Mouse (Mus musculus): Measurements from ENCODE around the gene Sun3. TPM values are rescaled to one million over a fixed set of nuclear protein-coding genes. Genes with fewer than 3 reads are reported as not detected.

Gene Sun3
- polyA plus RNA-seq, 1 experiment from 2014 or later, result 0.82 TPM

GRCm38 (mm10) chr11:9025211-9025610 lies 23.6 kb downstream of the Sun3 start:
- WGBS, result 48% methylated on average over 3 of the region's 3 CpGs
- no peak overlapping the region for H3K4me2 ChIP-seq
- H3K27ac ChIP-seq, result 0 out of 2 replicates have a peak overlapping the region, but pooled peaks have one; percentile 16
- no peak; the same call in 1 of the 2 replicates for ATAC-seq (replicated peaks; ENCODE audit: insufficient number of reproducible peaks, insufficient read depth, low FRiP score, low read depth)
- no peaks in the 10 kb centered on the region for H3K9me3 ChIP-seq (replicated peaks)
- no peaks in the 10 kb centered on the region for H3K27me3 ChIP-seq
- 0 out of 2 replicates have a peak, but pooled peaks cover 5% of the 10 kb centered on the region for H3K4me1 ChIP-seq (replicated peaks)
- no peaks in the 10 kb centered on the region for H3K36me3 ChIP-seq
- no peak overlapping the region for H3K9ac ChIP-seq
- no peak overlapping the region for H3K4me3 ChIP-seq

DNA sequence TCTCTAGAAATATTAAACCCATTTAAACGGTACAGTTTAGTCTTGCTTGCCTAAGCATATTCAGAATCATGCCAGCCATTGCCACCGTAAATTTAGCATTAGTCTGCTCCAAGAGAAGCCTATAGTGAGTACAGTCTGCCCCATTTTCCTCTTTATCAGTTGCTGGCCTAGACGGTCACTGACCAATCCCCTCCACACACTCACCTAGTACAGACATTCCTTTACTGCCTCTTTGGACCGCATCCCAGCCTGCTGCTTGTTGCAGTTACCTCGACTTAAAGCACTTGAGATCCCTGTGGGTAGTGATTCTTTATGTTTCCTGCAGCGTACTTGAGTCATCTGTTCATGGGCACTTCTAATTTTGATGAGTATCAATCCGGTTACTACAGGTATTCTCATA lies 24.0 kb downstream of the Sun3 start:
- no peak for ATAC-seq (replicated peaks; ENCODE audit: insufficient number of reproducible peaks, insufficient read depth, low FRiP score, low read depth)
- Histone ChIP-seq H3K27ac (0 out of 2 replicates have a peak overlapping the region, but pooled peaks have one; percentile 16), H3K9me3 (replicated peaks) (no peaks in the 10 kb centered on the region)

GRCm38 (mm10) chr11:9020207-9020606 lies 28.6 kb downstream of the Sun3 start:
- H3K4me1 ChIP-seq (replicated peaks), result 0 out of 2 replicates have a peak, but pooled peaks cover 5% of the 10 kb centered on the region
- no peak for ATAC-seq (replicated peaks; ENCODE audit: insufficient number of reproducible peaks, insufficient read depth, low FRiP score, low read depth)
- H3K9ac ChIP-seq, result no peak overlapping the region
- H3K9me3 ChIP-seq (replicated peaks), result no peaks in the 10 kb centered on the region
- no peak overlapping the region for H3K27ac ChIP-seq
- H3K27me3 ChIP-seq, result no peaks in the 10 kb centered on the region
- H3K4me3 ChIP-seq, result no peak overlapping the region
- WGBS, result 85% methylated on average over 5 of the region's 5 CpGs
- H3K4me2 ChIP-seq, result no peak overlapping the region
- no peaks in the 10 kb centered on the region for H3K36me3 ChIP-seq

More for the DNA sequence above, 24.0 kb downstream of the Sun3 start:
- no peak overlapping the region for H3K4me3 ChIP-seq
- H3K9ac ChIP-seq, result no peak overlapping the region
- no peaks in the 10 kb centered on the region for H3K27me3 ChIP-seq
- 50% methylated on average over 7 of the region's 7 CpGs for WGBS
- no peaks in the 10 kb centered on the region for H3K36me3 ChIP-seq
- no peak overlapping the region for H3K4me2 ChIP-seq
- H3K4me1 ChIP-seq (replicated peaks), result 0 out of 2 replicates have a peak, but pooled peaks cover 5% of the 10 kb centered on the region

DNA sequence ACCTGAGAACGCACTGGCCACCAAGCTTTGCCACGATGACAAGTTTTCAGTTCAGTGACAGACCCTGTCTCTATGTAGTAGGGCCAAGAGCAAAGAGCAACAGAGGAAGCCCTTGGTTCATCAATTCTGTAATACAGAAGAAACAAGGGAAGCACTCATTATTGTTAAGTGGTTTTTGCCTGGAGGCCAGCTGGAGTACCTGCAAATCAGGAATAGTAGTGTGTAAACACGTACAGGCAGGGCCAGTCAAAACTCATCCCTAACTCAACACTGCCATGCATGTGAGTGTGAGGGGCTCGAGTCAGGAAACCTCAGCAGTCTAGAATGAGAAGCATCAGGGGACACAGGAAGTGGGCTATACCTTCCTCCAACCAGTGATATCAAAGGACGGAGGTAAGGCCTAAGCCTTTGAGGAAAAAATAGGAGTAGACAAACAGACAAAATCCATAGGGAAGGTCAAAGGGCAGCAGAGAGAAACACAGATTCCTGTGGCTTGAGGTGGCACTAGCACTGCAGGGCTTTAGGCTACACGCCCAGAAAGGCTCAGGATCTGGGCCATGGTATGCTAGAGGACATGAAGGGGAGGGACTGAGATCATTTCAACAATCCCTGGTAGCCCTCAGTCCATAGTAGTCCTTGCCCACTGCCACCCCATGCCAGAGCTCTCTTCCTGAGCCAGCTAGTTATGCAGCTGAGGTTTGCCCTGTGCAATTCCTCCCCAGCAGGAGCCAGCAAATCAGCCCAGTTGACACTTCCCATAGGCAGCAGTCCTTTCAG lies 30.1 kb downstream of the Sun3 start:
- Histone ChIP-seq H3K9me3 (replicated peaks) (no peaks in the 10 kb centered on the region), H3K4me1 (replicated peaks) (no peaks in the 10 kb centered on the region), H3K9ac (no peak overlapping the region), H3K27ac (no peak overlapping the region), H3K4me2 (no peak overlapping the region), H3K36me3 (no peaks in the 10 kb centered on the region), H3K27me3 (no peaks in the 10 kb centered on the region), H3K4me3 (no peak overlapping the region)
- WGBS, result 70% methylated on average over 6 of the region's 6 CpGs
- ATAC-seq (replicated peaks; ENCODE audit: insufficient number of reproducible peaks, insufficient read depth, low FRiP score, low read depth), result no peak

DNA sequence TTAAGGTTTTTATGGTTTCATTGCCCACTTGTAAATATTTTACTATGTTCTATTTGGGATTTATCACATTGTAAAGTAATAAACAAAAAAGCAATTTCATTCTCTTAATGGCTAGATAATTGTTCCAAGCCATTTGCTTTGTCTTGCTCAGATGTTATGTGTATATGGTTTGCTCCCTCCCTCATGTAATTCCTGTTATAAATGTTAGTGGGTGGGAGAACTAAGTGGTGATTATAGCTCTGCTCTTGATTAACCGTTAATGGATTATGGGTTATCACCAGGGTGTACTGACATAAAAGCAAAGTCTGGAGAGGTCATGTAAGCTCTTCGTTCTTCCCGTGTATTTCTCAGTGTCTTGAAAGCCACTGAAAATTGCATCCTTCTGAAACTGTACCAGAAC lies 34.1 kb downstream of the Sun3 start:
- Histone ChIP-seq H3K4me1 (replicated peaks) (peaks cover 6% of the 10 kb centered on the region), H3K27me3 (no peaks in the 10 kb centered on the region), H3K9me3 (replicated peaks) (no peaks in the 10 kb centered on the region), H3K4me2 (no peak overlapping the region), H3K9ac (no peak overlapping the region), H3K36me3 (no peaks in the 10 kb centered on the region), H3K4me3 (no peak overlapping the region), H3K27ac (no peak overlapping the region)
- WGBS, result 78% methylated on average over 3 of the region's 3 CpGs
- ATAC-seq (replicated peaks; ENCODE audit: insufficient number of reproducible peaks, insufficient read depth, low FRiP score, low read depth), result no peak

DNA sequence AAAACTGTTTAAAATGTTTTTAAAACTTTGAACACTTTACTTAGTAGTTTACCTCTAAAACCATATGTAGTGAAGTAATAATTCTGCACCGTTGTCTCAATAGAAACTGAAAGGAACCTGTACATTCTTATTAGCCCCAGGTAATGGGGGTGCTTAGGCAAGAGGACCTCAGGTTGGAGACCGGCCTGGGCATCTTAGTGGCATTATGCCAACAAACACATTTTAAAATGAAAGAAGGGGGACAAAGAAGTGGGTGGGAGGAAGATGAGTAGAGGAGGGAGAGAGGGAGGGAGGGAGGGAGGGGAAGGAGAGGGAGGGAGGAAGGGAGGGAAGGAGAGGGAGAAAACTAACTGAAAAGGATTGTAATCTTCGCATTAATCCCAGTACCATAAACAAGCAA lies 37.4 kb downstream of the Sun3 start:
- WGBS, result 4% methylated on average over 3 of the region's 3 CpGs
- Histone ChIP-seq H3K36me3 (peaks cover 13% of the 10 kb centered on the region), H3K9me3 (replicated peaks) (no peaks in the 10 kb centered on the region), H3K27ac (peak overlapping the region; percentile 96), H3K4me1 (replicated peaks) (peaks cover 9% of the 10 kb centered on the region), H3K9ac (peak overlapping the region; percentile 95), H3K4me2 (peak overlapping the region; percentile 90), H3K4me3 (peak overlapping the region; percentile 94), H3K27me3 (no peaks in the 10 kb centered on the region)
- ATAC-seq (replicated peaks; ENCODE audit: insufficient number of reproducible peaks, insufficient read depth, low FRiP score, low read depth), result peak; percentile 10; the same call in 1 of the 2 replicates

- Histone ChIP-seq H3K27ac (peak within 1 kb of the TSS; percentile 96), H3K4me1 (replicated peaks) (peaks cover 9% of the 10 kb centered on the region), H3K27me3 (no peaks in the 10 kb centered on the region), H3K9ac (peak within 1 kb of the TSS; percentile 95), H3K4me3 (peak within 1 kb of the TSS; percentile 94), H3K36me3 (peaks cover 17% of the 10 kb centered on the region), H3K9me3 (replicated peaks) (no peaks in the 10 kb centered on the region), H3K4me2 (peak within 1 kb of the TSS; percentile 90)
- peak; percentile 93 for ATAC-seq (replicated peaks; ENCODE audit: insufficient number of reproducible peaks, insufficient read depth, low FRiP score, low read depth)
- WGBS, result 1% methylated on average over 43 of the region's 43 CpGs
Observed at GRCm38 (mm10) chr11:9010853-9011339, 37.9 kb downstream of the Sun3 start, which contains the start of gene Hus1. TSS of gene Hus1 (minus strand) at chr11:9011191.

GRCm38 (mm10) chr11:9010416-9010815 lies 38.4 kb downstream of the Sun3 start:
- no peaks in the 10 kb centered on the region for H3K9me3 ChIP-seq (replicated peaks)
- H3K4me1 ChIP-seq (replicated peaks), result peaks cover 9% of the 10 kb centered on the region
- H3K4me3 ChIP-seq, result peak overlapping the region; percentile 94
- H3K9ac ChIP-seq, result peak overlapping the region; percentile 95
- peak overlapping the region; percentile 90 for H3K4me2 ChIP-seq
- peak; percentile 29 for ATAC-seq (replicated peaks; ENCODE audit: insufficient number of reproducible peaks, insufficient read depth, low FRiP score, low read depth)
- H3K27me3 ChIP-seq, result no peaks in the 10 kb centered on the region
- 0% methylated on average over 7 of the region's 7 CpGs for WGBS
- H3K27ac ChIP-seq, result peak overlapping the region; percentile 96
- H3K36me3 ChIP-seq, result peaks cover 22% of the 10 kb centered on the region

GRCm38 (mm10) chr11:9008761-9009160 lies 40.0 kb downstream of the Sun3 start:
- H3K9ac ChIP-seq, result no peak overlapping the region
- H3K4me3 ChIP-seq, result no peak overlapping the region
- H3K36me3 ChIP-seq, result peaks cover 38% of the 10 kb centered on the region
- WGBS, result 94% methylated on average over 5 of the region's 5 CpGs
- H3K4me2 ChIP-seq, result no peak overlapping the region
- H3K9me3 ChIP-seq (replicated peaks), result no peaks in the 10 kb centered on the region
- no peak for ATAC-seq (replicated peaks; ENCODE audit: insufficient number of reproducible peaks, insufficient read depth, low FRiP score, low read depth)
- H3K27me3 ChIP-seq, result no peaks in the 10 kb centered on the region
- H3K4me1 ChIP-seq (replicated peaks), result peaks cover 9% of the 10 kb centered on the region
- H3K27ac ChIP-seq, result no peak overlapping the region

- WGBS, result 74% methylated on average over 4 of the region's 4 CpGs
- ATAC-seq (replicated peaks; ENCODE audit: insufficient number of reproducible peaks, insufficient read depth, low FRiP score, low read depth), result no peak
- Histone ChIP-seq H3K4me3 (no peak overlapping the region), H3K9ac (no peak overlapping the region), H3K4me1 (replicated peaks) (0 out of 2 replicates have a peak, but pooled peaks cover 3% of the 10 kb centered on the region), H3K27me3 (no peaks in the 10 kb centered on the region), H3K9me3 (replicated peaks) (no peaks in the 10 kb centered on the region), H3K36me3 (peaks cover 23% of the 10 kb centered on the region), H3K27ac (no peak overlapping the region), H3K4me2 (no peak overlapping the region)
Observed at GRCm38 (mm10) chr11:8988084-8988483, 60.7 kb downstream of the Sun3 start.

DNA sequence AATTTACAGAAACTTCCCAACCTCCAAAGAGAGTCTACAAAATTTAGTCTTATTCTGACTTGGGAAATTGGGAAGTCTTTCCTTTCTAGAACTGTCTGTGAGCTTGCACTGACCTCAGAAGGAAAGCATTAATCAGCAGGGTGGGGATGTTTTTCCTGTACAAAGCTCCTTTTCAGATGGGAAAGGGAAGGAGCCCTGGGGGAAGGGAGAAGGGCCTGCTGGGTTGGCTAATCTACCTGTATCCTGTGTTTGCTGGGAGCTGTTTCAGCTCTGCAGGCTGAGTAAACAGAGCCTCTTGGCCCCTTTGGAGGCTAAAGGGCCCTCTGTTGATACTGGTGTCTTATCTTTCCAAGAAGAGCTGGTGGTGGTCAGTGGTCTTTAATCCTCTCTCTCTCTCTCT lies 62.7 kb downstream of the Sun3 start:
- H3K4me2 ChIP-seq, result no peak overlapping the region
- H3K27ac ChIP-seq, result no peak overlapping the region
- H3K27me3 ChIP-seq, result no peaks in the 10 kb centered on the region
- 0 out of 2 replicates have a peak, but pooled peaks cover 3% of the 10 kb centered on the region for H3K4me1 ChIP-seq (replicated peaks)
- no peak overlapping the region for H3K9ac ChIP-seq
- peaks cover 5% of the 10 kb centered on the region; the same call in 1 of the 2 replicates for H3K36me3 ChIP-seq
- 0 out of 2 replicates have a peak, but pooled peaks have one; percentile 27 for ATAC-seq (replicated peaks; ENCODE audit: insufficient number of reproducible peaks, insufficient read depth, low FRiP score, low read depth)
- no peak overlapping the region for H3K4me3 ChIP-seq
- H3K9me3 ChIP-seq (replicated peaks), result no peaks in the 10 kb centered on the region

All from heart, embryonic 15.5 days (tissue).